Mouse (Mus musculus) stomach, embryonic 15.5 days (tissue): ENCODE data around the gene Hey2. TPM values are rescaled to one million over a fixed set of nuclear protein-coding genes. Genes with fewer than 3 reads are reported as not detected.
A peak's percentile ranks its signal among the peaks of the same experiment; 100 is the strongest.

Experiments used
- ATAC-seq: fragments of 200-750 bp; cut with Nextera tagmentation; 2 replicates; pipeline ENCODE4 v1.8.0; 2017; ENCODE audit warnings: low read depth, moderate number of reproducible peaks, moderate TSS enrichment; ENCODE audit not compliant: insufficient read depth, low FRiP score
- H3K27ac ChIP-seq: fragments of 300-500 bp; sonication (generic); 2 replicates; pipeline ENCODE4 v1.5.1; 2015; ENCODE audit warnings: mild to moderate bottlenecking, inconsistent platforms
- H3K27me3 ChIP-seq: fragments of 300-500 bp; sonication (generic); replicated peaks from 2 replicates; pipeline ENCODE4 v1.6.1; 2015; ENCODE audit warnings: inconsistent platforms
- H3K36me3 ChIP-seq: fragments of 300-500 bp; sonication (generic); 2 replicates; pipeline ENCODE4 v1.6.1; 2015; ENCODE audit warnings: inconsistent platforms
- H3K4me1 ChIP-seq: fragments of 300-500 bp; sonication (generic); 2 replicates; pipeline ENCODE4 v1.6.1; 2015; ENCODE audit warnings: inconsistent platforms
- H3K4me2 ChIP-seq: fragments of 300-500 bp; sonication (generic); 2 replicates; pipeline ENCODE4 v1.6.1; 2015; ENCODE audit warnings: mild to moderate bottlenecking, inconsistent platforms
- H3K4me3 ChIP-seq: fragments of 300-500 bp; sonication (generic); replicated peaks from 2 replicates; pipeline ENCODE4 v1.5.1; 2015; ENCODE audit warnings: inconsistent platforms
- H3K9ac ChIP-seq: fragments of 300-500 bp; sonication (generic); 2 replicates; pipeline ENCODE4 v1.6.1; 2015; ENCODE audit warnings: inconsistent platforms
- H3K9me3 ChIP-seq: fragments of 300-500 bp; sonication (generic); 2 replicates; pipeline ENCODE4 v1.6.1; 2016; ENCODE audit warnings: inconsistent platforms
- WGBS: fragments of 180-500 bp; shearing (Covaris S2); methylation state at CpG from one replicate; pipeline ENCODE4 v1.1.7; 2015; 5-methylcytosine and 5-hydroxymethylcytosine counted together
- polyA plus RNA-seq: library from polyadenylated mRNA; unstranded; fragments of >200 nt; fragmentation: Nextera tagmentation; extraction: Ambion mirVana; gene quantifications from 2 replicates; pipeline ENCODE4 v1.2.1, GENCODE M21; 2015

Gene Hey2
- 5.9 TPM in 2 replicates for polyA plus RNA-seq

- H3K9ac ChIP-seq = no peak within 1 kb of the TSS
- peak within 1 kb of the TSS; percentile 58 for H3K4me3 ChIP-seq
- WGBS = under 1% methylated on average over 60 of the region's 70 CpGs
- peaks cover 10% of the 10 kb centered on the region; the same call in 1 of the 2 replicates for H3K4me1 ChIP-seq
- H3K36me3 ChIP-seq = no peaks in the 10 kb centered on the region
- peaks cover 3% of the 10 kb centered on the region; the same call in 1 of the 2 replicates for H3K27me3 ChIP-seq
- H3K4me2 ChIP-seq = peak within 1 kb of the TSS; percentile 91
- peak; percentile 99 for ATAC-seq
- H3K9me3 ChIP-seq = no peaks in the 10 kb centered on the region
- H3K27ac ChIP-seq = peak within 1 kb of the TSS; percentile 63
Measured at GRCm38 (mm10) chr10:30842643-30843437, at the start of gene Hey2. Gene Hey2 (minus strand): TSS chr10:30842801.

GRCm38 (mm10) chr10:30883085-30883760 is 40.6 kb upstream of the Hey2 start:
- WGBS = 58% methylated on average over 4 of the region's 4 CpGs
- H3K4me2 ChIP-seq = no peak overlapping the region
- H3K4me1 ChIP-seq = no peaks in the 10 kb centered on the region
- no peak for ATAC-seq
- no peaks in the 10 kb centered on the region for H3K27me3 ChIP-seq
- no peaks in the 10 kb centered on the region for H3K9me3 ChIP-seq
- no peaks in the 10 kb centered on the region for H3K36me3 ChIP-seq
- H3K9ac ChIP-seq = no peak overlapping the region
- no peak overlapping the region for H3K27ac ChIP-seq
- H3K4me3 ChIP-seq = no peak overlapping the region

GRCm38 (mm10) chr10:30881109-30881508 is 38.5 kb upstream of the Hey2 start:
- no peaks in the 10 kb centered on the region for H3K9me3 ChIP-seq
- 90% methylated on average over 10 of the region's 10 CpGs for WGBS
- H3K9ac ChIP-seq = no peak overlapping the region
- H3K27ac ChIP-seq = no peak overlapping the region
- no peaks in the 10 kb centered on the region for H3K36me3 ChIP-seq
- no peaks in the 10 kb centered on the region for H3K4me1 ChIP-seq
- H3K4me2 ChIP-seq = no peak overlapping the region
- no peak for ATAC-seq
- no peak overlapping the region for H3K4me3 ChIP-seq
- no peaks in the 10 kb centered on the region for H3K27me3 ChIP-seq

GRCm38 (mm10) chr10:30845101-30845825 is 2.7 kb upstream of the Hey2 start:
- Histone ChIP-seq H3K27ac (no peak overlapping the region), H3K36me3 (no peaks in the 10 kb centered on the region), H3K27me3 (peaks cover 3% of the 10 kb centered on the region; the same call in 1 of the 2 replicates), H3K4me1 (peaks cover 10% of the 10 kb centered on the region; the same call in 1 of the 2 replicates), H3K9me3 (no peaks in the 10 kb centered on the region), H3K4me2 (no peak overlapping the region), H3K4me3 (no peak overlapping the region), H3K9ac (no peak overlapping the region)
- no peak for ATAC-seq
- 28% methylated on average over 13 of the region's 13 CpGs for WGBS

GRCm38 (mm10) chr10:30844191-30845010 is 1.8 kb upstream of the Hey2 start:
- WGBS = 11% methylated on average over 30 of the region's 30 CpGs
- peak overlapping the region; percentile 91 for H3K4me2 ChIP-seq
- no peaks in the 10 kb centered on the region for H3K36me3 ChIP-seq
- H3K27ac ChIP-seq = peak overlapping the region; percentile 44; the same call in 1 of the 2 replicates
- no peaks in the 10 kb centered on the region for H3K9me3 ChIP-seq
- no peak overlapping the region for H3K9ac ChIP-seq
- H3K4me3 ChIP-seq = peak overlapping the region; percentile 58
- no peak for ATAC-seq
- H3K27me3 ChIP-seq = peaks cover 3% of the 10 kb centered on the region; the same call in 1 of the 2 replicates
- H3K4me1 ChIP-seq = peaks cover 10% of the 10 kb centered on the region; the same call in 1 of the 2 replicates

- Histone ChIP-seq H3K4me3 (peak overlapping the region; percentile 58), H3K27ac (peak overlapping the region; percentile 63; the same call in 1 of the 2 replicates), H3K36me3 (no peaks in the 10 kb centered on the region), H3K27me3 (peaks cover 3% of the 10 kb centered on the region; the same call in 1 of the 2 replicates), H3K4me1 (peaks cover 10% of the 10 kb centered on the region; the same call in 1 of the 2 replicates), H3K9me3 (no peaks in the 10 kb centered on the region), H3K4me2 (peak overlapping the region; percentile 91), H3K9ac (no peak overlapping the region)
- 2% methylated on average over 21 of the region's 21 CpGs for WGBS
- ATAC-seq = no peak
Measured at GRCm38 (mm10) chr10:30843438-30844190, 1.0 kb upstream of the Hey2 start.

- H3K4me2 ChIP-seq = peak overlapping the region; percentile 91
- H3K27me3 ChIP-seq = peaks cover 3% of the 10 kb centered on the region; the same call in 1 of the 2 replicates
- H3K27ac ChIP-seq = 0 out of 2 replicates have a peak overlapping the region, but pooled peaks have one; percentile 28
- H3K9me3 ChIP-seq = no peaks in the 10 kb centered on the region
- ATAC-seq = 0 out of 2 replicates have a peak, but pooled peaks have one; percentile 7
- H3K4me3 ChIP-seq = peak overlapping the region; percentile 58
- H3K36me3 ChIP-seq = no peaks in the 10 kb centered on the region
- no peak overlapping the region for H3K9ac ChIP-seq
- under 1% methylated on average over 29 of the region's 29 CpGs for WGBS
- peaks cover 10% of the 10 kb centered on the region; the same call in 1 of the 2 replicates for H3K4me1 ChIP-seq
Measured at GRCm38 (mm10) chr10:30842228-30842627, 373 bp downstream of the Hey2 start.

- 81% methylated on average over 5 of the region's 5 CpGs for WGBS
- Histone ChIP-seq H3K4me2 (peak overlapping the region; percentile 5; the same call in 1 of the 2 replicates), H3K4me1 (peaks cover 10% of the 10 kb centered on the region; the same call in 1 of the 2 replicates), H3K27ac (no peak overlapping the region), H3K36me3 (no peaks in the 10 kb centered on the region), H3K27me3 (0 out of 2 replicates have a peak, but pooled peaks cover 3% of the 10 kb centered on the region), H3K9ac (no peak overlapping the region), H3K4me3 (no peak overlapping the region), H3K9me3 (no peaks in the 10 kb centered on the region)
- ATAC-seq = no peak
Measured at GRCm38 (mm10) chr10:30840824-30841223, 1.8 kb downstream of the Hey2 start.

- 0 out of 2 replicates have a peak, but pooled peaks cover 3% of the 10 kb centered on the region for H3K27me3 ChIP-seq
- WGBS = 4% methylated on average over 1 of the region's 1 CpGs
- ATAC-seq = no peak
- no peak overlapping the region for H3K4me3 ChIP-seq
- H3K36me3 ChIP-seq = no peaks in the 10 kb centered on the region
- H3K9me3 ChIP-seq = no peaks in the 10 kb centered on the region
- H3K27ac ChIP-seq = no peak overlapping the region
- H3K4me2 ChIP-seq = no peak overlapping the region
- 0 out of 2 replicates have a peak, but pooled peaks cover under 1% of the 10 kb centered on the region for H3K4me1 ChIP-seq
- H3K9ac ChIP-seq = no peak overlapping the region
Measured at GRCm38 (mm10) chr10:30838188-30838587, 4.4 kb downstream of the Hey2 start.

- WGBS = 8% methylated on average over 1 of the region's 1 CpGs
- no peak for ATAC-seq
Measured at GRCm38 (mm10) chr10:30825049-30825448, 17.6 kb downstream of the Hey2 start.

More at GRCm38 (mm10) chr10:30825049-30825448, 17.6 kb downstream of the Hey2 start:
- Histone ChIP-seq H3K4me2 (no peak overlapping the region), H3K9ac (no peak overlapping the region), H3K9me3 (no peaks in the 10 kb centered on the region), H3K4me1 (no peaks in the 10 kb centered on the region), H3K4me3 (no peak overlapping the region), H3K27me3 (no peaks in the 10 kb centered on the region), H3K27ac (no peak overlapping the region), H3K36me3 (no peaks in the 10 kb centered on the region)
